Mouse (Mus musculus) neural tube, embryonic 10.5 days (tissue): ENCODE measurements around the gene Arhgef2.

Experiments
- DNase-seq: peaks from one replicate; pipeline ENCODE4 v3.0.0-alpha.2; 2017; ENCODE audit warnings: low spot score; ENCODE audit errors: extremely low spot score

The Arhgef2 gene

DNA sequence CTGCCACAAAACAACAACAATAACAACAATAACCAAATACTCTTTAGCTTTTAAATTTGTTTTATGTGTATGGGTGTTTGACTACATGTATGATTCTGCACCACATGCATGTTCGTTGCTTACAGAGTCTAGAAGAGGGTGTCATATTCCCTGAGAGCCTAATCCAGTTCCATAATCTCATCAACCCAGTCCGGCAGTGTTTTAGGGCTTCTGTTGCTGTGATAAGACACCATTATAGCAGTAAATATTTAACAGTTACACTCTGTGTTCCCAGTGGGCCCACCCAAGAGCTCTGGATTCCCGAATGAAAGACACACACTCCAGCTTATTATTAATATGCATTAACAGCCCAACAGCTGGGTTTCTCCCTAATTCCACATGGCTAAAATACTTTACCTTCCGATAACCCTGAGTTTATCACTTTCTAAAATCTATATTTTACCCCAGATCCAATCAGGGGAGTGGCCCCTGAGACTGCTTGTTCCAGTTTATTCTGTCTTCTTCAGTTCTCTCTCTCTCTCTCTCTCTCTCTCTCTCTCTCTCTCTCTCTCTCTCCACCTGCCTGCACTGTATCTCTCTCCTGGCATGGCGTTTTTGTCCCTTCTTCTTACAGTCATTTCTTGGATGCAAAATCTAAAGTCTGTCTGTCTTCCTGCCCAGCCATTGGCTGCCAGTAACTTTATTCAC, 52.8 kb downstream of the Arhgef2 start:
- DNase-seq: no peak

DNA sequence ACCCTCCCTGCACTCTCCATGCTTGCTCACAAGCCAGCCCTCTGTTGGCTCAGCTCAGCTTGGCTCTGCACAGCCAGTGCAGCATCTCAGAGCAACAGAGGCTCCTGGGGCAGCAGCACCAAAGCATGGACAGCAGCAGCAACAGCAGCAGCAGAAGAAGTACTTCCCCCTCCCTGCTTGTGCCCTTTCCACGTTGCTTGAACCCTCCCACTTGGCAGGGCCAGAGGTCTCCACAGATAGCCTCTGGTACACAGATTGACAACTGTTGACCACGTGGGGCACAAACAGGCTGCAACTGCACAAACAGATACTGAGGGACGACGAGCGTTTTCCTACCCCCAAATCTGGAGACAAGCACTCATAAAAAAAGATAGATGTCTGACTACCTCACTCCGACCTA, 54.0 kb downstream of the Arhgef2 start:
- DNase-seq: no peak

DNA sequence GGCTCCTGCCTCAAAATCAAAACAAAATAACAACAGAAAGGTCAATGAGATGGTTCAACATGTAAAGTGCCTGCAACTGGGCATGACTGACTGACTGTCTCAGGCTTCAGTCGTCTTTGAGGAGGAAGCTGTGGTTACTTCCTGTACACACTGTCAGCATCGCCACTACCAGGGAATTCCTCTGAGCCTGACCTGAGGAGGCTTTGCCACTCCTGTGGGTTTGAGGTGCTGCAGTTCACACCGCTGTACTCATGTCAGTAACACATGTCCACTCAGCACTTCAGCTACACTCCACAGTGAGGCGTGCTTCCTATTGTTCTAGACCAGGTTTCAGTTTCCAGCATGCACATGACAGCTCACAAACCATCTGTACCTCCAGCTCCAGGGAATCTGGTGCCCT, 58.3 kb downstream of the Arhgef2 start:
- no peak for DNase-seq

DNA sequence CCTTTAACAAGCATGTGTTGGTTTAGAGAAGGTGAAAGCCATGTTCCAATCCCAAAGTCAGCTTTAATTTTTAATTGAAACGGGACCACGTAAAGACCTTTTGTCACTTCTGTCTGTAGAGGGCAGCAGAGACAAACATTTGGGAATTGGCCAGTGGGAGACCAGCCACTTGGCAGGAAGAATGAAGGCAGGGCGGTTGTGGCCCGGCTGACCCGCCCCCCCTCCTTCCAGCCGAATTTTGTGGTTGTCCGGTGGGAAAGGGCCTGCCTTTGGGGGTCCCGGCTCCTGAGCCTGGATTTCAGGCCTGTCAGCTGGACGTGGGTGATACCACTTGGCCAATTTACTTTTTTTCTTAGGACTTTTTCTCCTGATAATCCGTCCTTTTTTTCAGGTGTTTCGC, 71.6 kb downstream of the Arhgef2 start:
- DNase-seq: peak; percentile 72

DNA sequence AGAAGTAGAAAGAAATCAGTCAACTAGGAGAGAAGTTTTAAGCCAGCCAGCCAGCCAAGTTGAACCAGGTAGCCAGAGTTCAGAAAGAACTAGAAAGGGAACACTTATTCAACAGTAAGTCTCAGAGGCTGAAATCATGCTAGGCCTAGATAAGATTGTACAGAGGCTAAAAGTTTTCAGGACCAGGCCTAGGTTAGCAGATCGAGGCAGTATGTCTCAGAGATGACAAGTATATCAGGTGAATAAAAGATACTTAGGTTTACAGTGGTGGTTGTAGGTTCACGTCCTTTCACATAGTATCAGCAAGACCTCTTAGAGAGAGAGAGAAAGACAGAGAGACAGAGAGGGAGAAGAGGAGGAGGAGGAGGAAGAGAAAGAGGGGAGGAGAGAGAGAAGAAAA, 78.0 kb downstream of the Arhgef2 start:
- no peak for DNase-seq

DNA sequence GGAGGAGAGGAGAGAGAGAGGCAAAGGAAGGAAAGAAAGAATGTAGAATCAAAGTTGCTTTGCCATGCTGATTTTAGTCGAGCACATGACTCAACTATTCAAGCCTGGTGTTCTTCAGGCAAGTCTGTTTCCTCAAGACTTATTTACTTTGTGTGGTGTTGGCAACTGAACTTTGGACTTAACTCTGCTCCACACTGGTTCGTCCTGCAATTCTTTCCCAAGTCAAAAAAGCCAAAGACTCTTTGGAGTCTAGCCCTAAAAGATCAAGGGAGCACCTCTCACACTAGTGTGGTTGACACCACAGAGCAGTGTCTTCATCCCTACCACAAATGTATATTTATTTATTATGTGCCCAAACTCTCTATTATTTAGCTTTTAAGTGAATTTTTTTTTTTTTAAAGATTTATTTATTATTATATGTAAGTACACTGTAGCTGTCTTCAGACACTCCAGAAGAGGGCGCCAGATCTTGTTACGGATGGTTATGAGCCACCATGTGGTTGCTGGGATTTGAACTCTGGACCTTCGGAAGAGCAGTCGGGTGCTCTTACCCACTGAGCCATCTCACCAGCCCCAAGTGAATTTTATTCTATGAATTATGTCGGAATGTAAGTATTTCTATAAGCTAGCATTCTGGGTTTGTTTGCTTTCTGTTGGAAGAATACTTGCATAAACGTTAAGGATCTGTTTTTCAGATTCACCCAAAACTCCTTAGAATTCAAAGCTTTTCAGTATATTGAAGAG, 78.6 kb downstream of the Arhgef2 start:
- DNase-seq: no peak

DNA sequence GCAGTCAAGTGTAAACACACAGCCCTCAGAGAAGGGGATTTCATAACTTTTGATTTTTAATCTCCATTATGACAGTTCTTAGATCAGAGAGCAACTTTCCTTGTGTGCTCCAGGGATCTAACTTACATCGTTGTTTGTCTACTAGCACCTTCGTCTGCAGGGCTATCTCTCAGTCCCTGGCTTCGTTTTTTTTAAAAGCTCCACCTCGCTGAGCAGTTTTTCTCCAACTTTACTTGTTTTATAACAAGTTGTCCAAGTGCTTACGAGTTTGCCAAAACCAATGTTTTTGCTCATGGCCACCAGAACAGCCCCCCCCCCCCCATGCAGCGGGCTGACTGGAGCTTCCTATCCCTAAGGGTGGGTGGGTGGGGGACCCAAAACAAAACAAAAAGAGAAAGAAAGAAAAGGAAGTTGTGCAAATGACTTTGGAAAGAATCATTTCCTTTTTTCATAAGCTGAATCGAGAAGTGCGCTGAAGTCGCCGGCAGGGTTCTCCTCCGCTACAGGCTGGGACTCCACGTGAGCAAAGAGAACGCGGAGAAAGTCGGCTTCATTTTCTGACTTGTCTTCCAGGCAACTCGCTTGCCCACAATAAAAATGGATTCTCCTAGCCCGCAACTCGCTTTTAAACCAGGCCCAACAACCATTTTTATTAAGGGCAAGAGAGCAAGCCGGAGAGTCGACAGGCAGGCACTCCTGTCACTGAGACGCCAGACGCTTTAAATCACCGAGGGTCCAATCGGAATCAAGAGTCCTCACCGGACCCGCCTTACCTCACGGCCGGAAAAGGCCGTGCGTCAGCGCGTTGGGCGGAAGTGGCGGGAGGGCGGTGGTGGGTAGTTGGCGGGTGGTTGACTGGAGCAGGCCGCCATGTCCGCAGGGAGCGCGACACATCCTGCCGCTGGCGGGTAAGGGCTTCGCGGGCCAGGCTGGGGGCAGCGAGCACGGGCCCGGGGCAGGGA, 79.5 kb downstream of the Arhgef2 start, which contains the start of gene Khdc4:
TSS of gene Khdc4 (plus strand) at position 824 of the 962 bp plus-strand sequence.
- DNase-seq: peak; percentile 97

DNA sequence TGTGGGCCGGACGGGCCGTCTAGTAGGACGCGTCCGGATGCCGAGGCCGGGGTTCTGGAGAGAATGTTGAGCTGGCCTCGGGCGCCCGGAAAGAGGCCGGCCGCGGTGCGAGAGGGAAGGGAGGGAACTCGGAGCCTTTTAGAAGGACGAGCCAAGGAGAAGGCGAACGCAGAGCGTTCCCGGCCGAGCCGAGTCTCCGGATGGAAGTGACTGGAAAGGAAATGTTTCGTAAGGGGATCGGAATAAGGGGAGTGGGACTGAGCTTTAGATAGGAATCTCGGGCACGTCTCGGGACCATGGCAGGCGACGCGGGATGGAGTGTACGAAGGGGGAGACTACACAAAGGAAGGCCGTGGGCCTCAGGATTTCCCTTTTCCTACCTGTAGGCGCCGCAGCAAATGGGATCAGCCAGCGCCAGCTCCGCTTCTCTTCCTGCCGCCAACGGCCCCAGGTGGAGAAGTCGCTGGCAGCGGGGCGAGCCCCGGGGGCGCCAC, 80.2 kb downstream of the Arhgef2 start:
- DNase-seq: no peak

DNA sequence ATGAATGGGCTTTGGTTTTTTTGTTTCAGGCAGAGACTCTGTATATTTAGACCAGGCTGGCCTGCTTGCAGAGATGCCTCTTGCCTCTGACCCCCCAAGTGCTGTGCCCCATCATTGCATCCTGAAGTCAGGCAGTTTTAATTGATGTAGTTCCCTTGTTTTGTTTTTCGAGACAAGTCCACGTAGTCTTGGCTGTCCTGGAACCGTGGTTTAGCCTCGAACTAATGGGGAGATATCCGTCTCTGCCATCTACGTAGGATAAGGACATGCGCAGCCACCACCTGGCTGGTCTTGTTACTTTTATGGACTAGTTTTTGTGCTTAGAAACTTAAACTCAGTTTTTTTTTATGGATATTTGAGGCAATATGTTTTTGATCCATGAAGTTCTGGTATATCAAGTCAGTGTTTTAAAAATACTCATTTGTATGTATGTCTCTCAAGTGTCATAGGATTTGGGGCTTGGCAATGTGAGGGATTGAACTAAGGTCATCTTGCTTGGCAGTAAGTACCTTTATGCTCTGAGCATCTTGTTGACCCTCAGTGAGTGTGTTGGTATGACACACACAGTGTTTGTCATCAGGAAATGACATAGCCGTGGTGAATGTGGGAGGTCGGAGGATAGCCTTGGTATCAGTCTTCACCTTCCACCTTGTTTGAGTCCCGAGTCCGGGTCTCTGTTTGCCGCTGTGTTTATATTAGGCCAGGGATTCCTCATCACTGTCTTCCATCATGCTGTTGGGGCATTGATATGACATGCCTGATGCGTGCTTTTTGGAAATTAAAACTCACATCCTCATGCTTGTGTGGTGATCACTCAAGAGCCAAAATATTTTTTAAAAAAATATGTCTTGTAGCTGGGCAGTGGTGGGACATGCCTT, 81.2 kb downstream of the Arhgef2 start:
- DNase-seq: no peak

DNA sequence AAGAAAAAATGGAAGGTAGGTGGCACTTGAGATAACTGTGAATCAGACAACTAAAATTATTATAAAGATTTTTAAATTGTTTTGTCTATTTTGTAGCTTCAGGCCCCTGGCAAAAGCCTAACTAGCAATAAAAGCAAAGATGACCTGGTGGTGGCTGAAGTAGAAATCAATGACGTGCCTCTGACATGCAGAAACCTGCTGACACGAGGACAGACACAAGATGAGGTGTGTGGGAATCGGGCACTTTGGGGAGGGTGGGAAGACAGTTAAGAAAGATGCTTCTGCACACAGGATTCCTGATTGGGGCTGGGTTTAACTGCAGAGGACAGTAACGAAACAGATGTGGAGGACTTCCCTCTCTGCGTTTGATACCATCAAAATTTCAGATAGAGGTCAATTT, 83.3 kb downstream of the Arhgef2 start:
- no peak for DNase-seq

DNA sequence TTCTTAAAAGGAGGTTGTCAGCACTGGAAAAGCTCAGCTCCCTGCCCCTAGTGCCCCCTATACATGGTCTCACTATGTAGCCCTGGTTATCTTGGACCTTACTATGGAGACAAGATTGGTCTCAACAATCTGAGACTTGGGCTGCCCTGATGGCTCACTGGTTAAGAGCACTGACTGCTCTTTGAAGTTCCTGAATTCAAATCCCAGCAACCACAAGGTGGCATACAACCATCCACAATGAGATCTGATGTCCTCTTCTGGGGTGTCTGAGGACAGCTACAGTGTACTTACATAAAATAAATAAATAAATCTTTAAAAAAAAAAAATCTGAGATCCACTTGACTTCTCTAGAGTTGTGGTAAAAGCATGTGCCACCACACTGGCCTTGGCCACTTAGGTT, 89.8 kb downstream of the Arhgef2 start:
- no peak for DNase-seq
